Mouse (Mus musculus): Measurements from ENCODE around the gene H2afy2. TPM values are rescaled to one million over a fixed set of nuclear protein-coding genes. Genes with fewer than 3 reads are reported as not detected.

H2afy2 gene
- total and polyA plus RNA-seq, 2 experiments from 2014 or later: 90.4 to 162 TPM

- ATAC-seq (no peak), DNase-seq (ENCODE audit: low spot score) (peak; percentile 34)
- Histone ChIP-seq H3K9ac (replicated peaks; ENCODE audit: low read length) (no peak overlapping the region), H3K9me3 (ENCODE audit: low read length) (no peaks in the 10 kb centered on the region), H3K4me3 (ENCODE audit: low read length) (no peak overlapping the region), H3K4me2 (ENCODE audit: low read depth, low read length) (no peak overlapping the region), H3K27me3 (ENCODE audit: insufficient read depth, low read length) (no peaks in the 10 kb centered on the region), H3K4me1 (ENCODE audit: insufficient read depth, low read length) (no peaks in the 10 kb centered on the region), H3K36me3 (ENCODE audit: insufficient read depth, low read length) (peaks cover 81% of the 10 kb centered on the region), H3K27ac (no peak overlapping the region)
- no peak for TF ChIP-seq CTCF (IDR thresholded peaks at IDR 0.05; ENCODE audit: low read depth)
- WGBS: 79% methylated on average over 13 of the region's 13 CpGs
These were observed 36.6 kb downstream of the H2afy2 start for GRCm38 (mm10) chr10:61747302-61747701.

GRCm38 (mm10) chr10:61745133-61745532 is 38.8 kb downstream of the H2afy2 start:
- ATAC-seq (no peak), DNase-seq (ENCODE audit: low spot score) (peak; percentile 61)
- no peaks in the 10 kb centered on the region for H3K9me3 ChIP-seq (ENCODE audit: low read length)
- H3K4me1 ChIP-seq (ENCODE audit: insufficient read depth, low read length): no peaks in the 10 kb centered on the region
- WGBS: 92% methylated on average over 4 of the region's 4 CpGs
- no peak overlapping the region for H3K27ac ChIP-seq
- peak; percentile 66 for TF ChIP-seq CTCF (IDR thresholded peaks at IDR 0.05; ENCODE audit: low read depth)
- H3K4me3 ChIP-seq (ENCODE audit: low read length): no peak overlapping the region
- peaks cover 78% of the 10 kb centered on the region for H3K36me3 ChIP-seq (ENCODE audit: insufficient read depth, low read length)
- H3K27me3 ChIP-seq (ENCODE audit: insufficient read depth, low read length): no peaks in the 10 kb centered on the region
- no peak overlapping the region for H3K9ac ChIP-seq (replicated peaks; ENCODE audit: low read length)
- no peak overlapping the region for H3K4me2 ChIP-seq (ENCODE audit: low read depth, low read length)

- H3K27me3 ChIP-seq (ENCODE audit: insufficient read depth, low read length): no peaks in the 10 kb centered on the region
- TF ChIP-seq CTCF (IDR thresholded peaks at IDR 0.05; ENCODE audit: low read depth): no peak
- H3K9me3 ChIP-seq (ENCODE audit: low read length): no peaks in the 10 kb centered on the region
- H3K4me2 ChIP-seq (ENCODE audit: low read depth, low read length): no peak overlapping the region
- DNase-seq (ENCODE audit: low spot score) (no peak), ATAC-seq (0 out of 2 replicates have a peak, but pooled peaks have one; percentile 4)
- 92% methylated on average over 8 of the region's 8 CpGs for WGBS
- H3K36me3 ChIP-seq (ENCODE audit: insufficient read depth, low read length): peaks cover 78% of the 10 kb centered on the region
- no peaks in the 10 kb centered on the region for H3K4me1 ChIP-seq (ENCODE audit: insufficient read depth, low read length)
- no peak overlapping the region for H3K4me3 ChIP-seq (ENCODE audit: low read length)
- H3K9ac ChIP-seq (replicated peaks; ENCODE audit: low read length): no peak overlapping the region
- no peak overlapping the region for H3K27ac ChIP-seq
These were observed 41.6 kb downstream of the H2afy2 start for GRCm38 (mm10) chr10:61742336-61742735.

- H3K4me1 ChIP-seq (ENCODE audit: insufficient read depth, low read length): no peaks in the 10 kb centered on the region
- no peak overlapping the region for H3K4me3 ChIP-seq (ENCODE audit: low read length)
- no peak overlapping the region for H3K27ac ChIP-seq
- H3K4me2 ChIP-seq (ENCODE audit: low read depth, low read length): no peak overlapping the region
- no peaks in the 10 kb centered on the region for H3K9me3 ChIP-seq (ENCODE audit: low read length)
- H3K27me3 ChIP-seq (ENCODE audit: insufficient read depth, low read length): no peaks in the 10 kb centered on the region
- WGBS: 89% methylated on average over 4 of the region's 4 CpGs
- ATAC-seq (0 out of 2 replicates have a peak, but pooled peaks have one; percentile 14), DNase-seq (ENCODE audit: low spot score) (peak; percentile 34)
- peaks cover 74% of the 10 kb centered on the region for H3K36me3 ChIP-seq (ENCODE audit: insufficient read depth, low read length)
- peak; percentile 59 for TF ChIP-seq CTCF (IDR thresholded peaks at IDR 0.05; ENCODE audit: low read depth)
- no peak overlapping the region for H3K9ac ChIP-seq (replicated peaks; ENCODE audit: low read length)
These were observed 42.1 kb downstream of the H2afy2 start for GRCm38 (mm10) chr10:61741873-61742272.

GRCm38 (mm10) chr10:61741306-61741705 is 42.6 kb downstream of the H2afy2 start:
- no peaks in the 10 kb centered on the region for H3K27me3 ChIP-seq (ENCODE audit: insufficient read depth, low read length)
- no peak for DNase-seq (ENCODE audit: low spot score)
- no peak overlapping the region for H3K9ac ChIP-seq (replicated peaks; ENCODE audit: low read length)
- no peak for ATAC-seq
- no peak overlapping the region for H3K4me2 ChIP-seq (ENCODE audit: low read depth, low read length)
- H3K27ac ChIP-seq: no peak overlapping the region
- no peak overlapping the region for H3K4me3 ChIP-seq (ENCODE audit: low read length)
- H3K36me3 ChIP-seq (ENCODE audit: insufficient read depth, low read length): peaks cover 68% of the 10 kb centered on the region
- no peak for TF ChIP-seq CTCF (IDR thresholded peaks at IDR 0.05; ENCODE audit: low read depth)
- 72% methylated on average over 1 of the region's 1 CpGs for WGBS
- H3K4me1 ChIP-seq (ENCODE audit: insufficient read depth, low read length): no peaks in the 10 kb centered on the region
- no peaks in the 10 kb centered on the region for H3K9me3 ChIP-seq (ENCODE audit: low read length)

- H3K4me1 ChIP-seq (ENCODE audit: insufficient read depth, low read length): no peaks in the 10 kb centered on the region
- TF ChIP-seq CTCF (IDR thresholded peaks at IDR 0.05; ENCODE audit: low read depth): no peak
- H3K27ac ChIP-seq: no peak overlapping the region
- ATAC-seq: no peak
- DNase-seq (ENCODE audit: low spot score): no peak
- no peak overlapping the region for H3K9ac ChIP-seq (replicated peaks; ENCODE audit: low read length)
- H3K9me3 ChIP-seq (ENCODE audit: low read length): no peaks in the 10 kb centered on the region
- no peak overlapping the region for H3K4me3 ChIP-seq (ENCODE audit: low read length)
- peaks cover 40% of the 10 kb centered on the region for H3K36me3 ChIP-seq (ENCODE audit: insufficient read depth, low read length)
- 87% methylated on average over 4 of the region's 4 CpGs for WGBS
- H3K4me2 ChIP-seq (ENCODE audit: low read depth, low read length): no peak overlapping the region
- no peaks in the 10 kb centered on the region for H3K27me3 ChIP-seq (ENCODE audit: insufficient read depth, low read length)
These were observed 45.8 kb downstream of the H2afy2 start for GRCm38 (mm10) chr10:61738126-61738525.

GRCm38 (mm10) chr10:61737537-61737936 is 46.4 kb downstream of the H2afy2 start:
- H3K4me2 ChIP-seq (ENCODE audit: low read depth, low read length): no peak overlapping the region
- H3K36me3 ChIP-seq (ENCODE audit: insufficient read depth, low read length): peaks cover 34% of the 10 kb centered on the region

More at GRCm38 (mm10) chr10:61737537-61737936, 46.4 kb downstream of the H2afy2 start:
- TF ChIP-seq CTCF (IDR thresholded peaks at IDR 0.05; ENCODE audit: low read depth): no peak
- no peaks in the 10 kb centered on the region for H3K27me3 ChIP-seq (ENCODE audit: insufficient read depth, low read length)
- no peak overlapping the region for H3K4me3 ChIP-seq (ENCODE audit: low read length)
- no peaks in the 10 kb centered on the region for H3K9me3 ChIP-seq (ENCODE audit: low read length)
- no peaks in the 10 kb centered on the region for H3K4me1 ChIP-seq (ENCODE audit: insufficient read depth, low read length)
- no peak overlapping the region for H3K9ac ChIP-seq (replicated peaks; ENCODE audit: low read length)
- no peak for ATAC-seq
- DNase-seq (ENCODE audit: low spot score): no peak
- H3K27ac ChIP-seq: no peak overlapping the region
- 86% methylated on average over 1 of the region's 1 CpGs for WGBS
